Mouse (Mus musculus) adrenal gland, postnatal 36 days (tissue): ENCODE results near the gene Trappc6b. TPM values are rescaled to one million over a fixed set of nuclear protein-coding genes. Genes with fewer than 3 reads are reported as not detected.

Experiments
- total RNA-seq, 2 experiments: library from RNA; stranded (reverse); gene quantifications; 2 replicates each; pipeline ENCODE4 v1.2.3; 2021

Gene Trappc6b
- total RNA-seq, 2 experiments from 2014 or later = 90.7 to 112 TPM

Other genes with a start within 250 kb of the Trappc6b start
- 10 to 100 TPM; 40.3 to 51.1 TPM for gene Sec23a, start 49.5 kb downstream of the Trappc6b start, total RNA-seq
- gene Gemin2, start 48.1 kb downstream of the Trappc6b start, total RNA-seq = 1 to 10 TPM; 8.0 to 9.8 TPM
- gene Pnn, start 5.4 kb upstream of the Trappc6b start, total RNA-seq = 10 to 100 TPM; 40.4 to 45.5 TPM
- 100 to 1,000 TPM; 107 to 159 TPM for gene Mia2, start 34.3 kb upstream of the Trappc6b start, total RNA-seq
- 10 to 100 TPM; 39.8 to 49.4 TPM for gene Fbxo33, start 158.3 kb upstream of the Trappc6b start, total RNA-seq